Mouse (Mus musculus) embryo, embryonic 11 days (tissue): ENCODE measurements around the gene Ankrd44.

Experiments
- DNase-seq: peaks from one replicate; pipeline ENCODE4 v3.0.0-alpha.2; 2015

The Ankrd44 gene

GRCm38 (mm10) chr1:54606936-54607335 lies 319.3 kb downstream of the Ankrd44 start:
- DNase-seq: no peak

GRCm38 (mm10) chr1:54601692-54602091 lies 324.5 kb downstream of the Ankrd44 start:
- no peak for DNase-seq

- DNase-seq: no peak
Measured at GRCm38 (mm10) chr1:54600275-54600674, 325.9 kb downstream of the Ankrd44 start.

GRCm38 (mm10) chr1:54597594-54598217 lies 328.5 kb downstream of the Ankrd44 start:
- no peak for DNase-seq

GRCm38 (mm10) chr1:54596151-54596550 lies 330.0 kb downstream of the Ankrd44 start:
- DNase-seq: no peak
